Mouse (Mus musculus): ENCODE data around the gene Taok1. TPM values are rescaled to one million over a fixed set of nuclear protein-coding genes. Genes with fewer than 3 reads are reported as not detected.
A peak's percentile ranks its signal among the peaks of the same experiment; 100 is the strongest.
"Not testable (repeated sequence)": the region's sequence is repeated elsewhere in the genome, so short reads cannot be mapped to it uniquely, and the experiment has no call there.

Taok1 gene
- polyA plus RNA-seq, 1 experiment from 2014 or later = 32.1 TPM

DNA sequence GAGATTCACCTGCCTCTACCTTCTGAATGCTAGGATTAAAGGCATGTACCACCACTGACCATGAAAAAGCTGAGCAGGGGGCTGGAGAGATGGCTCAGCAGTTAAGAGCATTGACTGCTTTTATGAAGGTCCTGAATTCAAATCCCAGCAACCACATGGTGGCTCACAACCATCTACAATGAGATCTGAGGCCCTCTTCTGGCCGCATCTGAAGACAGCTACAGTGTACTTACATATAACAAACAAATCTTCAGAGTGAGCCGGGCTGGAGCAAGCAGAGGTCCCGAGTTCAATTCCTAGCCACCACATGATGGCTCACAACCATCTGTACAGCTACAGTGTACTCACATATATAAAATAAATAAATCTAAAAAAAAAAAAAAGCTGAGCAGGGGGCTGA is 79.2 kb downstream of the Taok1 start:
- WGBS = 95% methylated on average over 3 of the region's 3 CpGs

DNA sequence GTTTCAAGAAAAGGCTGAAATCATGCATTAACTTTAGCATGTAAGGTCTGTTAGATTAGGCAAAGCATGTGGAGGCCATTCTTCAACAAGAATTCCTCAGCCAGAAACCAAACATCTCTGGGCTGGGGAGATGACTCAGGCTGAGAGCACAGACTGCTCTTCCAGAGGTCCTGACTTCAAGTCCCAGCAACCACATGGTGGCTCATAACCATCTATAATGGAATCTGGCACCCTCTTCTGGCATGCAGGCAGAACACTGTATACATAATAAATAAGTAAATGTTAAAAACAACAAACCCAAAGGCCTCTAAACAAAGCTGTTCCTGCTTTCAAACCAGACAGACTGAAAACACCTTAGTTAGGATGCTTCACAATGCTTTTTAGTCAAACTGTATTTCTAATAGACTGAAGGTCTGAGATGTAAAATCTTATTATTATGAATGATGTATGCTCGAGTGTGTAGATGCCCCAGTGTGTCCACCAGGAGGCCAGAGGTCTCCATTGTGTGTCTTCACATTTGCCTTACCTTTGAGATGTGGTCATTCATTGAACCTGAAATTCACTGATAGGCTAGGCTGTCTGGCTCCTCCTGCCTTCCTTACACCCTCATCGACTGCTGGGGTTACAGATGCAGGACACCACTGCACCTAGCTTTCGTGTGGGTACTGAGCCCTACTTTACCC is 81.7 kb downstream of the Taok1 start:
- ATAC-seq (ENCODE audit: low read depth) = no peak
- no peaks in the 10 kb centered on the region for H3K36me3 ChIP-seq (ENCODE audit: control insufficient read depth, insufficient read depth, low read length)
- H3K27me3 ChIP-seq (ENCODE audit: control insufficient read depth, insufficient read depth, low read length) = no peaks in the 10 kb centered on the region
- 74% methylated on average over 3 of the region's 3 CpGs for WGBS
- H3K4me3 ChIP-seq (ENCODE audit: low read depth, low read length) = no peak overlapping the region
- H3K9me3 ChIP-seq (ENCODE audit: control insufficient read depth, low read length) = no peaks in the 10 kb centered on the region
- H3K4me1 ChIP-seq (ENCODE audit: control insufficient read depth, insufficient read depth, low read length) = no peaks in the 10 kb centered on the region
- H3K4me2 ChIP-seq (ENCODE audit: low read depth, low read length) = no peak overlapping the region
- H3K9ac ChIP-seq (replicated peaks; ENCODE audit: low read depth, low read length) = no peak overlapping the region
- no peak overlapping the region for H3K27ac ChIP-seq (ENCODE audit: low read depth, low read length)

More for the DNA sequence above, 79.2 kb downstream of the Taok1 start:
- H3K4me1 ChIP-seq (ENCODE audit: control insufficient read depth, insufficient read depth, low read length); H3K4me3 ChIP-seq (ENCODE audit: low read depth, low read length); ATAC-seq (ENCODE audit: low read depth); H3K27ac ChIP-seq (ENCODE audit: low read depth, low read length); H3K9me3 ChIP-seq (ENCODE audit: control insufficient read depth, low read length); H3K4me2 ChIP-seq (ENCODE audit: low read depth, low read length); H3K9ac ChIP-seq (replicated peaks; ENCODE audit: low read depth, low read length); H3K27me3 ChIP-seq (ENCODE audit: control insufficient read depth, insufficient read depth, low read length); H3K36me3 ChIP-seq (ENCODE audit: control insufficient read depth, insufficient read depth, low read length): not testable (repeated sequence)

DNA sequence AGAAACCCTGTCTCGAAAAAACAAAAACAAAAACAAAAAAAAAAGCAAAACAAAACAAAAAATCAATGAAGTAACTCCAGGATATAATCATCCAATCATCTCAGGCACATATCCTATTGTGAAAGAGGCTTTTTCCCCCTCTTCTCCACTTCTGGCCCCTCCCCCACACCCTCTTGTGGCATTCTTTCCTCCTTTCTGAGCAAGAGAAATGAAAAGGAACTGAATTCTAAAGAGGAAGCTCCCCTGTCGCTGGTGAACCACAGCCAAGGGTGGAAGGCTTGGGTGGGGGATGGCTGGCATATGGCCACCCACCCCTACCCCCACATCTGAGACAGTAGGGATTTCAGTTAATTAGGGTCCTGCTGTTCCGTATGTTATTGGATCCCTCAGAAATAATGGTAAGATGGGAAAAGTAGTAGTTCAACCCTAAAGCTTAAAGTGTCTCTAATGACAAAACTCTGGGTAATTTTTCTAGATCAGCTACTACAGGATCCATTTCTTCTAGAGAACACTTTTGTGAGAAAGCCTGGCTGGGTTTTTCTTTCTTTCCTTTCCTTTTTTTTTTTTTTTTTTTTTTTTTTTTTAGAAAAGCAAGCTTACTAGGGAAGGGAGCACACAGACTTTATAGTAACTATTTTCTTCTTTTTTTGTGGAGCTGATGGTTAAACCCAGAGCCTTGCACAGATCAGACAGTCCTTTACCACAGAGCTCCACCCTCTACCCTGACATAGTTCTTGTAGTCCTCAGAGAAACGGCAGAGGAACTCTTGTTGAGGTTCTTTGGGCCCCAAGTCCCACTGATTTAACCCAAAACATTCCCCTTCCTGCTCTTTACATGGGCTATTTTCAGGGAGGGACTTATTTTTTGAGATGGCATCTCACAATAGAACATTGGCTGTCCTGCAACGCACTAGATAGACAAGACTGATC is 86.8 kb downstream of the Taok1 start:
- no peak overlapping the region for H3K4me2 ChIP-seq (ENCODE audit: low read depth, low read length)
- peaks cover 4% of the 10 kb centered on the region for H3K4me1 ChIP-seq (ENCODE audit: control insufficient read depth, insufficient read depth, low read length)
- WGBS = 50% methylated on average over 5 of the region's 5 CpGs
- H3K36me3 ChIP-seq (ENCODE audit: control insufficient read depth, insufficient read depth, low read length) = no peaks in the 10 kb centered on the region
- peaks cover 6% of the 10 kb centered on the region; the same call in 1 of the 2 replicates for H3K27me3 ChIP-seq (ENCODE audit: control insufficient read depth, insufficient read depth, low read length)
- no peaks in the 10 kb centered on the region for H3K9me3 ChIP-seq (ENCODE audit: control insufficient read depth, low read length)
- ATAC-seq (ENCODE audit: low read depth) = no peak
- H3K4me3 ChIP-seq (ENCODE audit: low read depth, low read length) = no peak overlapping the region
- no peak overlapping the region for H3K27ac ChIP-seq (ENCODE audit: low read depth, low read length)
- no peak overlapping the region for H3K9ac ChIP-seq (replicated peaks; ENCODE audit: low read depth, low read length)

DNA sequence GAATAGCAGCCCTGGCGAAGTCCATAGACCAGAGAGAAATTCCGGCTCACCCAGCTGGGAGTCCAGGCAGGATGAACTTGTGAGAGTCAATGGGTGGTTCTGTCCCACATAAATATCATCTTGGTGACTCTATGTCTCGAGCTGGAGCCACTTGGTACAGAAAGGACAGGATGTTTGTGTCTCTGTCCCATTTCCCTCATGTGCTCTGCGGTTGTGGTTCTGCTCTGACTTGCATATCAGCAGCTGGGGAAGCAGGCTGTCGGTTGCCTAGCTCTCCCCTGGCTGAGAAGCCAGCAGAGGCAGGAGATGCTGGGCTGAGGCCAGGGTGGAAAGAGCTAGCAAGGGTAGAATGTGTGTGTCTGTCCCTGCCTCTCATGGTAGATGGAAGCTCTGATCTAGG is 88.6 kb downstream of the Taok1 start, which contains the start of gene Gm10392:
Gm10392 (minus strand) TSS at position 156 of the 400 bp plus-strand sequence.
- H3K4me3 ChIP-seq (ENCODE audit: low read depth, low read length) = no peak within 1 kb of the TSS
- no peak within 1 kb of the TSS for H3K9ac ChIP-seq (replicated peaks; ENCODE audit: low read depth, low read length)
- peaks cover 17% of the 10 kb centered on the region for H3K4me1 ChIP-seq (ENCODE audit: control insufficient read depth, insufficient read depth, low read length)
- no peak for ATAC-seq (ENCODE audit: low read depth)
- H3K36me3 ChIP-seq (ENCODE audit: control insufficient read depth, insufficient read depth, low read length) = no peaks in the 10 kb centered on the region
- H3K4me2 ChIP-seq (ENCODE audit: low read depth, low read length) = no peak within 1 kb of the TSS
- H3K27ac ChIP-seq (ENCODE audit: low read depth, low read length) = no peak within 1 kb of the TSS
- peaks cover 12% of the 10 kb centered on the region for H3K27me3 ChIP-seq (ENCODE audit: control insufficient read depth, insufficient read depth, low read length)
- no peaks in the 10 kb centered on the region for H3K9me3 ChIP-seq (ENCODE audit: control insufficient read depth, low read length)
- 68% methylated on average over 5 of the region's 5 CpGs for WGBS

DNA sequence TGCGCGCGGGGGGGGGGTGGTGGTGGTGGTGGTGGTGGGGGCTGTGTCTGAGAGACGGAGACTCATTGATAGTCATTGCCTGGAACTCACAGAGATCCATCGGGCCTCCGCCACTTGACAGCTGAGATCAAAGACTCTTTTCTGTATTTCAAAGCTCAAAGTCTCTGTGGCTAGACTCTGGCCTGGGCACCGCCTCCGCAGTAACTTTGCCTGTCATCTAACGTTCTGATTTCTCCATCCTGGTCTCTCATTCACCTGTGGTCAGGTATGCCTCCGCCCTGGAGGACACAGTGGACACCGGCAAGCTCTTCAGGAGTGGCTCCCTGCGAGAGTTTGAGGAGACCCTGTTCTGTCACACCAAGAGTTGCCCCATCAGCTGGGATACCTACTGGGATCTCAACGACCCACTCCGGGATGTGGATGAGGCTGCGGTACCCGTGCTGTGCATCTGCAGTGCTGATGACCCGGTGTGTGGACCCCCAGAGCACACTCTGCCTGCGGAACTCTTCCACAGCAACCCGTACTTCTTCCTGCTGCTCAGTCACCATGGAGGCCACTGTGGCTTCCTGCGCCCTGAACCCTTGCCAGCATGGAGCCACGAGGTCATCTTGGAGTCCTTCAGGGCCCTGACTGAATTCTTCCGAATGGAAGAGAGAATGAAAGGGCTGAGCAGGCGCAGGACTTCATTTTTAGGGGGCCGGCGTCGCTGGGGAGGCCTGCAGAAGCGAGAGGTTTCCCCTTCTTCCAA is 89.4 kb downstream of the Taok1 start:
- Histone ChIP-seq H3K4me1 (ENCODE audit: control insufficient read depth, insufficient read depth, low read length) (peaks cover 17% of the 10 kb centered on the region), H3K9me3 (ENCODE audit: control insufficient read depth, low read length) (no peaks in the 10 kb centered on the region), H3K27me3 (ENCODE audit: control insufficient read depth, insufficient read depth, low read length) (peaks cover 12% of the 10 kb centered on the region), H3K4me2 (ENCODE audit: low read depth, low read length) (no peak overlapping the region), H3K4me3 (ENCODE audit: low read depth, low read length) (no peak overlapping the region), H3K9ac (replicated peaks; ENCODE audit: low read depth, low read length) (no peak overlapping the region), H3K36me3 (ENCODE audit: control insufficient read depth, insufficient read depth, low read length) (no peaks in the 10 kb centered on the region), H3K27ac (ENCODE audit: low read depth, low read length) (no peak overlapping the region)
- 79% methylated on average over 27 of the region's 27 CpGs for WGBS
- ATAC-seq (ENCODE audit: low read depth) = no peak

DNA sequence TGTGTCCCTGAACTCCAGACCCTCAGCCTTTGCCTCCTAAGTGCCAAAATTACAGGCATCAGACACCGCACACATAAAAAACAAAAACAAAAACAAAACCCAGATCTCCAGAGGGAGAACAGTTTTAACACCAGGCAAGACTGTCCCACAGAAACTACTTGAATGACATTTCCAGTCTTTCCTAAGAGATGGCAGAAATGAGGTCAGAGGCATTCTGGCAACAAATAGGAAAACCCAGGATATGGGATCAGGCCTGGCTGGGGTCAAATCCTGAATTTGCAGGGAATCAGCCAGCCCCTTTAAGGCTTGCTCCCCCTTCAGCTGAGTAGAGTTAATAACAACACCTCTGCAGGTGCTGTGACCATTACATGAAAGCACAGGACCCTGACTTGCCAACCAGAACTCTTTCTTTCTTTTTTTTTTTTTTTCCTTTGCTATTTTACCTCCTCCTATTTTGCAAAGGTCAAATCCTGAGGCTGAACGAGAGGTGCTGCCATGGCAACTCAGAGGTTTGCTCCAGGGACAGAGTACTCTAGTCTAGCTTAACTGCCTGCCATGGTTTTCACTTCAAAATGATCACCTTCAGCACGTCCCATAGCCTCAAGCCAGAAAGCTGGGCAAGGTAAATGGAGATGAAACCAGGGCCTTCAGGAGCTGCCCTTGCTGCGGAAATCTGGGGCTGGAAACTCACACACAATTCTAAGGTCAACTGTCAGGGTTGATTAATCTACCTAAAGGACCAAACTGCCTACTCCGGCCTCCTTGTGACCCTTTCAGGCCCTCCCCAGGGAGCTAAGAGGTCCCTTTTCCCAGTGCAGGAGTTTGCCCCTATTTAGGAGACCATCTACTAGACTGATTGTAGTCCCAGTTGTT is 90.8 kb downstream of the Taok1 start:
- Histone ChIP-seq H3K4me2 (ENCODE audit: low read depth, low read length) (no peak overlapping the region), H3K27me3 (ENCODE audit: control insufficient read depth, insufficient read depth, low read length) (peaks cover 12% of the 10 kb centered on the region), H3K4me1 (ENCODE audit: control insufficient read depth, insufficient read depth, low read length) (peaks cover 17% of the 10 kb centered on the region), H3K27ac (ENCODE audit: low read depth, low read length) (no peak overlapping the region), H3K36me3 (ENCODE audit: control insufficient read depth, insufficient read depth, low read length) (no peaks in the 10 kb centered on the region), H3K4me3 (ENCODE audit: low read depth, low read length) (no peak overlapping the region), H3K9ac (replicated peaks; ENCODE audit: low read depth, low read length) (no peak overlapping the region), H3K9me3 (ENCODE audit: control insufficient read depth, low read length) (no peaks in the 10 kb centered on the region)
- 46% methylated on average over 5 of the region's 5 CpGs for WGBS
- ATAC-seq (ENCODE audit: low read depth) = no peak

DNA sequence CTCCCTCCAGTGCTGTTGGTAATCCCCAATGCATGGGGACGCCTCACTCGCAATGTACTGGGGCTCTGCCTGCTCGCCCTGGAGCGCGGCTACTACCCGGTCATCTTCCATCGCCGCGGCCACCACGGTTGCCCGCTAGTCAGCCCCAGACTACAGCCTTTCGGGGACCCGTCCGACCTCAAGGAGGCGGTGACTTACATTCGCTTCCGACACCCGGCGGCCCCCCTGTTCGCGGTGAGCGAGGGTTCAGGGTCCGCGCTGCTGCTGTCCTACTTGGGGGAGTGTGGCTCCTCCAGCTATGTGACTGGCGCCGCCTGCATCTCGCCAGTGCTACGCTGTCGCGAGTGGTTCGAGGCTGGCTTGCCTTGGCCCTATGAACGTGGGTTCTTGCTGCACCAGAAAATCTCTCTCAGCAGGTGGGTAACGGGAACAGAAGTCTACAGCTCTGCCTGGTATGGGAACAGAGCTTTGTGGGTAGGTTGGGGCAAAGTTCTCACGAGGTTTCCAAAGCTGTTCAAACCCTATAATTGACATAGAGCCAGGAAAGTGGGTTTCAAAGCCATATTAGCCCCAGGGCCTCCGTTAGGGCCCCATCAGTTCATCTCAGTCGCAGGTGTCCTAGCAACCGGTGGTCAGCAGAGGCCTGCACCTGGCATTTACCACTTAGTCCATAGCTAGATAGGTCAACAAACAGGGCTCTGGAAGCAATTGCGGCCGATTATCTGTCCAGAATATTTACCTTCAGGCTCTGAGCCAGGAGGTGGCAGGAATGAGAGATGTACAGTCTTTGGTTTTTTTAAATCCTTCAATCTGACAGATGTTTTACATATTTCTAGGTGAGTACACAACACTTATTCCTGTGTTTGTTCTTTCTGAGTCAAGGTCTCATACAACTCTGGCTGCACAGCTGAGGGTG is 91.7 kb downstream of the Taok1 start, which contains the start of gene Trp53i13:
Trp53i13 (minus strand) TSS at position 344 of the 916 bp plus-strand sequence.
- H3K4me3 ChIP-seq (ENCODE audit: low read depth, low read length) = peak within 1 kb of the TSS; percentile 40
- H3K27ac ChIP-seq (ENCODE audit: low read depth, low read length) = no peak within 1 kb of the TSS
- H3K4me1 ChIP-seq (ENCODE audit: control insufficient read depth, insufficient read depth, low read length) = peaks cover 17% of the 10 kb centered on the region
- no peaks in the 10 kb centered on the region for H3K9me3 ChIP-seq (ENCODE audit: control insufficient read depth, low read length)
- ATAC-seq (ENCODE audit: low read depth) = peak; percentile 12; the same call in 1 of the 2 replicates
- H3K4me2 ChIP-seq (ENCODE audit: low read depth, low read length) = peak within 1 kb of the TSS; percentile 89
- WGBS = 8% methylated on average over 39 of the region's 39 CpGs
- H3K36me3 ChIP-seq (ENCODE audit: control insufficient read depth, insufficient read depth, low read length) = no peaks in the 10 kb centered on the region
- H3K9ac ChIP-seq (replicated peaks; ENCODE audit: low read depth, low read length) = peak within 1 kb of the TSS; percentile 39
- peaks cover 12% of the 10 kb centered on the region for H3K27me3 ChIP-seq (ENCODE audit: control insufficient read depth, insufficient read depth, low read length)
